Mouse (Mus musculus): ENCODE results near the gene Insr. TPM values are rescaled to one million over a fixed set of nuclear protein-coding genes. Genes with fewer than 3 reads are reported as not detected.

Insr gene
- polyA plus RNA-seq, 1 experiment = 22.0 TPM

DNA sequence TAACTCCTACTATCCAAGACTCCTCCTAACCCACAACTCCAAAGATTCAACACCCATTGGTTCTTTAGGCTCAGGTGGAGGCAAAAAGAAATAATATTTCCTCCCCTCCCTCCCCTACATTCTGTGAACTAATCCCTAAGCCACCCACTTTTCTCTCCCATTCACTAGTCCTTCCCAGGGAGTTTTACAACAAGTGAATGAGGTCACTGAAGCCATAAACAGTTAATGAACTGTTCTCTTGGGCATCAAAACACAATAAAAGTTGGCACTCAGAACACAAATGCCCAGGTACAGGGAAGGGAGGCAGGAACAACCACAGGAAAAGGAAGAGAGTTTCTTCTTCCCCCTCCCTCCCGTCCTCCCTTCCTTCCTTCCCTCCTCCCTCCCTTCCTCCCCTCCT is 24.1 kb downstream of the Insr start:
- H3K27me3 ChIP-seq (ENCODE audit: control insufficient read depth, insufficient read depth, low read length) = no peaks in the 10 kb centered on the region
- peaks cover 5% of the 10 kb centered on the region for H3K4me1 ChIP-seq (replicated peaks; ENCODE audit: control insufficient read depth, insufficient read depth, low read length)
- no peak for TF ChIP-seq CTCF (IDR thresholded peaks at IDR 0.05; ENCODE audit: borderline replicate concordance, control insufficient read depth, extremely low read depth, insufficient read depth, low read length, poor library complexity)
- no peak for TF ChIP-seq POLR2A (IDR thresholded peaks at IDR 0.05; ENCODE audit: control insufficient read depth, extremely low read depth, insufficient read depth, low read length, poor library complexity)
- H3K36me3 ChIP-seq (ENCODE audit: control insufficient read depth, insufficient read depth, low read length) = peaks cover 25% of the 10 kb centered on the region
- no peak overlapping the region for H3K27ac ChIP-seq (ENCODE audit: control insufficient read depth, insufficient read depth, low read length)
- DNase-seq = no peak
- H3K4me3 ChIP-seq (ENCODE audit: control insufficient read depth, insufficient read depth, low read length) = no peak overlapping the region
- WGBS = 56% methylated on average over 1 of the region's 1 CpGs

- H3K4me1 ChIP-seq (replicated peaks; ENCODE audit: control insufficient read depth, insufficient read depth, low read length) = 0 out of 2 replicates have a peak, but pooled peaks cover 3% of the 10 kb centered on the region
- no peak overlapping the region for H3K4me3 ChIP-seq (ENCODE audit: control insufficient read depth, insufficient read depth, low read length)
- DNase-seq = no peak
These were observed 26.2 kb downstream of the Insr start for GRCm38 (mm10) chr8:3253179-3253578.

GRCm38 (mm10) chr8:3252665-3253064 is 26.8 kb downstream of the Insr start:
- 0 out of 2 replicates have a peak, but pooled peaks cover 12% of the 10 kb centered on the region for H3K36me3 ChIP-seq (ENCODE audit: control insufficient read depth, insufficient read depth, low read length)
- 0 out of 2 replicates have a peak, but pooled peaks cover 5% of the 10 kb centered on the region for H3K4me1 ChIP-seq (replicated peaks; ENCODE audit: control insufficient read depth, insufficient read depth, low read length)
- H3K27ac ChIP-seq (ENCODE audit: control insufficient read depth, insufficient read depth, low read length) = no peak overlapping the region
- no peaks in the 10 kb centered on the region for H3K27me3 ChIP-seq (ENCODE audit: control insufficient read depth, insufficient read depth, low read length)
- TF ChIP-seq POLR2A (IDR thresholded peaks at IDR 0.05; ENCODE audit: control insufficient read depth, extremely low read depth, insufficient read depth, low read length, poor library complexity) = no peak
- 96% methylated on average over 6 of the region's 6 CpGs for WGBS
- no peak for DNase-seq
- no peak overlapping the region for H3K4me3 ChIP-seq (ENCODE audit: control insufficient read depth, insufficient read depth, low read length)

More at GRCm38 (mm10) chr8:3253179-3253578, 26.2 kb downstream of the Insr start:
- H3K36me3 ChIP-seq (ENCODE audit: control insufficient read depth, insufficient read depth, low read length) = peaks cover 15% of the 10 kb centered on the region
- 40% methylated on average over 4 of the region's 4 CpGs for WGBS
- no peak overlapping the region for H3K27ac ChIP-seq (ENCODE audit: control insufficient read depth, insufficient read depth, low read length)
- H3K27me3 ChIP-seq (ENCODE audit: control insufficient read depth, insufficient read depth, low read length) = no peaks in the 10 kb centered on the region
- no peak for TF ChIP-seq POLR2A (IDR thresholded peaks at IDR 0.05; ENCODE audit: control insufficient read depth, extremely low read depth, insufficient read depth, low read length, poor library complexity)
- TF ChIP-seq CTCF (IDR thresholded peaks at IDR 0.05; ENCODE audit: borderline replicate concordance, control insufficient read depth, extremely low read depth, insufficient read depth, low read length, poor library complexity) = no peak

DNA sequence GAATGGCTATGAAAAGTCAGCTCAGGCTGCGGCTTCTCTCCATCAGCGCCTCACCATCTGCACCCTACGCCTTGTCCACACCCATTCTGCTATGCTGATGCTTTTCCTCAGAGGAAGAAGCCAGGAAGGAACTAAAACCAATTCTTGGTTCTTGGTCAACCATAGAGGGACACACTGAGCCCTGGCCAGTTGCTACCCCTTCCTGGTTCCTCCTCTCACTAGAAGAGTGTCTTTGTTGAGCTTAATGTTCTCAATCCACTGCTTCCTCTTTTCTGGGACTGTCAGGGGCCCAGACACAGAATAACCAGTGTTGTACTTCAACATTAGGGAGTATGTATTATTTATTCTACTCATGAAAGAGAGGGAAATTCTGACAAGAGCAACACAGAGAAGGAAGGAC is 28.3 kb downstream of the Insr start:
- TF ChIP-seq POLR2A (IDR thresholded peaks at IDR 0.05; ENCODE audit: control insufficient read depth, extremely low read depth, insufficient read depth, low read length, poor library complexity) (no peak), CTCF (IDR thresholded peaks at IDR 0.05; ENCODE audit: borderline replicate concordance, control insufficient read depth, extremely low read depth, insufficient read depth, low read length, poor library complexity) (no peak)
- WGBS = 90% methylated on average over 3 of the region's 3 CpGs
- DNase-seq = no peak
- peaks cover 10% of the 10 kb centered on the region for H3K4me1 ChIP-seq (replicated peaks; ENCODE audit: control insufficient read depth, insufficient read depth, low read length)
- H3K27me3 ChIP-seq (ENCODE audit: control insufficient read depth, insufficient read depth, low read length) = no peaks in the 10 kb centered on the region
- H3K36me3 ChIP-seq (ENCODE audit: control insufficient read depth, insufficient read depth, low read length) = 0 out of 2 replicates have a peak, but pooled peaks cover 5% of the 10 kb centered on the region
- no peak overlapping the region for H3K4me3 ChIP-seq (ENCODE audit: control insufficient read depth, insufficient read depth, low read length)
- no peak overlapping the region for H3K27ac ChIP-seq (ENCODE audit: control insufficient read depth, insufficient read depth, low read length)

GRCm38 (mm10) chr8:3249886-3250285 is 29.5 kb downstream of the Insr start:
- Histone ChIP-seq H3K4me3 (ENCODE audit: control insufficient read depth, insufficient read depth, low read length) (no peak overlapping the region), H3K27me3 (ENCODE audit: control insufficient read depth, insufficient read depth, low read length) (no peaks in the 10 kb centered on the region), H3K36me3 (ENCODE audit: control insufficient read depth, insufficient read depth, low read length) (0 out of 2 replicates have a peak, but pooled peaks cover 4% of the 10 kb centered on the region), H3K4me1 (replicated peaks; ENCODE audit: control insufficient read depth, insufficient read depth, low read length) (peaks cover 10% of the 10 kb centered on the region), H3K27ac (ENCODE audit: control insufficient read depth, insufficient read depth, low read length) (no peak overlapping the region)
- 87% methylated on average over 2 of the region's 2 CpGs for WGBS
- no peak for DNase-seq
- TF ChIP-seq POLR2A (IDR thresholded peaks at IDR 0.05; ENCODE audit: control insufficient read depth, extremely low read depth, insufficient read depth, low read length, poor library complexity) (no peak), CTCF (IDR thresholded peaks at IDR 0.05; ENCODE audit: borderline replicate concordance, control insufficient read depth, extremely low read depth, insufficient read depth, low read length, poor library complexity) (no peak)

DNA sequence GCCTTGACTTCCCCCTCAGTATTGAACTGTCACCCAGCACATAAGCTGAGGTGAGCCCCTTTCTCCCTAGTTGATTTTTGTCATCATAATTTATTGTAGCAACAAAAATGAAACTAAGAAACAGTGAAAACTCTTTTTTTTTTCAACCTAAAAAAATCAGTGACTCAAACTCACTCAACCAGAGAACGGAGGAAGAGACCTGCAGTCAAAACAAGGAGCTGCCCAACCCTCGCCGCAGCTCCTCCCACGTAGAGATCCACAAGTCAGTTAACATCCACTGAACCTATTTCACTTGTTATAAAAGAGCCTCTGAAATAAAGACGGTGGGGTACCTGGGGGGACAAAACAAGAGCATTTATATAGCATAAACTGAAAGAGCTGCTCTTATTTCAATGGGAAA is 30.7 kb downstream of the Insr start:
- no peak for TF ChIP-seq POLR2A (IDR thresholded peaks at IDR 0.05; ENCODE audit: control insufficient read depth, extremely low read depth, insufficient read depth, low read length, poor library complexity)
- TF ChIP-seq CTCF (IDR thresholded peaks at IDR 0.05; ENCODE audit: borderline replicate concordance, control insufficient read depth, extremely low read depth, insufficient read depth, low read length, poor library complexity) = no peak
- 65% methylated on average over 5 of the region's 5 CpGs for WGBS
- Histone ChIP-seq H3K36me3 (ENCODE audit: control insufficient read depth, insufficient read depth, low read length) (no peaks in the 10 kb centered on the region), H3K27ac (ENCODE audit: control insufficient read depth, insufficient read depth, low read length) (no peak overlapping the region), H3K27me3 (ENCODE audit: control insufficient read depth, insufficient read depth, low read length) (no peaks in the 10 kb centered on the region), H3K4me3 (ENCODE audit: control insufficient read depth, insufficient read depth, low read length) (no peak overlapping the region), H3K4me1 (replicated peaks; ENCODE audit: control insufficient read depth, insufficient read depth, low read length) (peaks cover 10% of the 10 kb centered on the region)
- DNase-seq = no peak

GRCm38 (mm10) chr8:3247129-3247528 is 32.3 kb downstream of the Insr start:
- 0% methylated on average over 1 of the region's 1 CpGs for WGBS
- Histone ChIP-seq H3K4me1 (replicated peaks; ENCODE audit: control insufficient read depth, insufficient read depth, low read length) (peaks cover 10% of the 10 kb centered on the region), H3K27me3 (ENCODE audit: control insufficient read depth, insufficient read depth, low read length) (no peaks in the 10 kb centered on the region), H3K36me3 (ENCODE audit: control insufficient read depth, insufficient read depth, low read length) (no peaks in the 10 kb centered on the region), H3K4me3 (ENCODE audit: control insufficient read depth, insufficient read depth, low read length) (no peak overlapping the region), H3K27ac (ENCODE audit: control insufficient read depth, insufficient read depth, low read length) (0 out of 2 replicates have a peak overlapping the region, but pooled peaks have one; percentile 44)
- no peak for TF ChIP-seq POLR2A (IDR thresholded peaks at IDR 0.05; ENCODE audit: control insufficient read depth, extremely low read depth, insufficient read depth, low read length, poor library complexity)
- TF ChIP-seq CTCF (IDR thresholded peaks at IDR 0.05; ENCODE audit: borderline replicate concordance, control insufficient read depth, extremely low read depth, insufficient read depth, low read length, poor library complexity) = no peak
- DNase-seq = no peak

All from thymus, adult 2 months (tissue).